In genomic region chr7:71023253-71023945, GRCm38 (mm10) we compare ENCODE assay signal across 8 mouse cellular contexts.
A peak's percentile ranks its signal among the peaks of the same experiment; 100 is the strongest.
DNase-seq lines count a peak whose midpoint lies in the region; ATAC-seq lines count a peak whose summit lies in the region.

No protein-coding gene starts in this region.

- intact Hi-C loops in gastrocnemius, postnatal 36 days (cut with DNase I) = no loop called here

- no peak overlapping the region for H3K27ac ChIP-seq in heart, embryonic 12.5 days (ENCODE audit: poor library complexity, severe bottlenecking)
- H3K27ac ChIP-seq in embryonic facial prominence, embryonic 12.5 days = 0 out of 2 replicates have a peak overlapping the region, but pooled peaks have one; percentile 11
- peak overlapping the region; percentile 79 for H3K27ac ChIP-seq in kidney, embryonic 15.5 days
- H3K27ac ChIP-seq in midbrain, embryonic 16.5 days (ENCODE audit: low read length) = peak overlapping the region; percentile 47

- peak overlapping the region; percentile 47; the same call in 1 of the 2 replicates for H3K9ac ChIP-seq in heart, embryonic 12.5 days
- peak overlapping the region; percentile 15; the same call in 1 of the 2 replicates for H3K9ac ChIP-seq in embryonic facial prominence, embryonic 12.5 days
- H3K9ac ChIP-seq in kidney, embryonic 15.5 days = 0 out of 2 replicates have a peak overlapping the region, but pooled peaks have one; percentile 33
- H3K9ac ChIP-seq in midbrain, embryonic 16.5 days (ENCODE audit: low read depth, low read length) = peak overlapping the region; percentile 66

- peaks cover 5% of the 10 kb centered on the region; the same call in 1 of the 2 replicates for H3K9me3 ChIP-seq in heart, embryonic 12.5 days (replicated peaks)
- no peaks in the 10 kb centered on the region for H3K9me3 ChIP-seq in embryonic facial prominence, embryonic 12.5 days
- peaks cover 7% of the 10 kb centered on the region; the same call in 1 of the 2 replicates for H3K9me3 ChIP-seq in kidney, embryonic 15.5 days (replicated peaks)
- 0 out of 2 replicates have a peak, but pooled peaks cover 3% of the 10 kb centered on the region for H3K9me3 ChIP-seq in midbrain, embryonic 16.5 days (replicated peaks; ENCODE audit: control insufficient read depth, low read length, poor library complexity, severe bottlenecking)

- peak overlapping the region; percentile 70 for H3K4me2 ChIP-seq in heart, embryonic 12.5 days
- H3K4me2 ChIP-seq in embryonic facial prominence, embryonic 12.5 days (replicated peaks) = peak overlapping the region; percentile 50
- peak overlapping the region; percentile 73 for H3K4me2 ChIP-seq in kidney, embryonic 15.5 days
- peak overlapping the region; percentile 86 for H3K4me2 ChIP-seq in midbrain, embryonic 16.5 days (ENCODE audit: low read length)

- H3K4me1 ChIP-seq in heart, embryonic 12.5 days (replicated peaks) = peaks cover 13% of the 10 kb centered on the region
- peaks cover 16% of the 10 kb centered on the region for H3K4me1 ChIP-seq in embryonic facial prominence, embryonic 12.5 days
- peaks cover 26% of the 10 kb centered on the region for H3K4me1 ChIP-seq in kidney, embryonic 15.5 days
- H3K4me1 ChIP-seq in midbrain, embryonic 16.5 days (ENCODE audit: control insufficient read depth, insufficient read depth, low read length) = peaks cover 8% of the 10 kb centered on the region; the same call in 1 of the 2 replicates

- no peak for DNase-seq in heart, adult 18-20 months
- no peak for DNase-seq in layer of hippocampus, adult 18-20 months (ENCODE audit: low spot score in 2 of 2)
- DNase-seq in gastrocnemius, postnatal 36 days = no peak
- no peak for DNase-seq in layer of hippocampus, postnatal 36 days

- no peaks in the 10 kb centered on the region for H3K27me3 ChIP-seq in heart, embryonic 12.5 days (replicated peaks)
- H3K27me3 ChIP-seq in embryonic facial prominence, embryonic 12.5 days = 0 out of 2 replicates have a peak, but pooled peaks cover 3% of the 10 kb centered on the region
- no peaks in the 10 kb centered on the region for H3K27me3 ChIP-seq in kidney, embryonic 15.5 days
- H3K27me3 ChIP-seq in midbrain, embryonic 16.5 days (ENCODE audit: control insufficient read depth, insufficient read depth, low read depth, low read length) = no peaks in the 10 kb centered on the region

- H3K36me3 ChIP-seq in heart, embryonic 12.5 days = no peaks in the 10 kb centered on the region
- no peaks in the 10 kb centered on the region for H3K36me3 ChIP-seq in embryonic facial prominence, embryonic 12.5 days
- no peaks in the 10 kb centered on the region for H3K36me3 ChIP-seq in kidney, embryonic 15.5 days
- H3K36me3 ChIP-seq in midbrain, embryonic 16.5 days (ENCODE audit: control insufficient read depth, insufficient read depth, low read length) = no peaks in the 10 kb centered on the region

- 10% methylated on average over 16 of the region's 16 CpGs for WGBS in heart, embryonic 12.5 days
- 7% methylated on average over 16 of the region's 16 CpGs for WGBS in embryonic facial prominence, embryonic 12.5 days
- 3% methylated on average over 16 of the region's 16 CpGs for WGBS in kidney, embryonic 15.5 days
- 4% methylated on average over 16 of the region's 16 CpGs for WGBS in midbrain, embryonic 16.5 days

- peak overlapping the region; percentile 37 for H3K4me3 ChIP-seq in heart, embryonic 12.5 days
- peak overlapping the region; percentile 25 for H3K4me3 ChIP-seq in embryonic facial prominence, embryonic 12.5 days
- peak overlapping the region; percentile 40 for H3K4me3 ChIP-seq in kidney, embryonic 15.5 days (replicated peaks)
- H3K4me3 ChIP-seq in midbrain, embryonic 16.5 days (ENCODE audit: low read depth, low read length) = peak overlapping the region; percentile 41

- ATAC-seq in heart, embryonic 12.5 days (ENCODE audit: insufficient number of reproducible peaks, low FRiP score) = no peak
- ATAC-seq in embryonic facial prominence, embryonic 12.5 days (ENCODE audit: insufficient number of reproducible peaks, insufficient read depth, low FRiP score, low TSS enrichment) = no peak
- ATAC-seq in kidney, embryonic 15.5 days (replicated peaks; ENCODE audit: low FRiP score) = peak; percentile 94
- peak; percentile 78 for ATAC-seq in midbrain, embryonic 16.5 days

Comparison
In these comparisons a context has a peak if more than half of its experiments do, and no peak if none do; other contexts are left out.
1. ATAC-seq: peak in kidney, embryonic 15.5 days (single experiment) and midbrain, embryonic 16.5 days (single experiment); none in heart, embryonic 12.5 days (single experiment) and embryonic facial prominence, embryonic 12.5 days (single experiment).
2. H3K9ac ChIP-seq: peak in every context shown above with its lines; median percentile 66 in midbrain, embryonic 16.5 days; 47 in heart, embryonic 12.5 days; 33 in kidney, embryonic 15.5 days; 15 in embryonic facial prominence, embryonic 12.5 days.
3. Peak in every context shown above with its lines, with median percentiles within 50 percentile points of each other: H3K4me2 ChIP-seq and H3K4me3 ChIP-seq.